Mouse (Mus musculus) hindbrain, embryonic 14.5 days (tissue): ENCODE results near the gene Pitpnc1. TPM values are rescaled to one million over a fixed set of nuclear protein-coding genes. Genes with fewer than 3 reads are reported as not detected.

Source experiments
- ATAC-seq: fragments of 200-750 bp; cut with Nextera tagmentation; 2 replicates; pipeline ENCODE4 v1.8.0; 2017; ENCODE audit warnings: moderate number of reproducible peaks, mild to moderate bottlenecking, moderate TSS enrichment, moderate library complexity; ENCODE audit not compliant: low FRiP score
- DNase-seq: peaks from one replicate; pipeline ENCODE4 v3.0.0-alpha.2; 2015; ENCODE audit warnings: low spot score
- H3K27ac ChIP-seq: fragments of 300-500 bp; sonication (generic); 2 replicates; pipeline ENCODE4 v1.5.1; 2014; ENCODE audit warnings: mild to moderate bottlenecking, moderate library complexity
- H3K27me3 ChIP-seq: fragments of 300-500 bp; sonication (generic); 2 replicates; pipeline ENCODE4 v1.6.1; 2014; ENCODE audit warnings: mild to moderate bottlenecking, low read length, mixed read lengths; ENCODE audit not compliant: control insufficient read depth, insufficient read depth
- H3K36me3 ChIP-seq: fragments of 300-500 bp; sonication (generic); replicated peaks from 2 replicates; pipeline ENCODE4 v1.6.1; 2014; ENCODE audit not compliant: control insufficient read depth, insufficient read depth
- H3K4me1 ChIP-seq: fragments of 300-500 bp; sonication (generic); replicated peaks from 2 replicates; pipeline ENCODE4 v1.6.1; 2014; ENCODE audit warnings: antibody characterized with exemption, low read length, mixed read lengths; ENCODE audit not compliant: control insufficient read depth, insufficient read depth
- H3K4me2 ChIP-seq: fragments of 300-500 bp; sonication (generic); replicated peaks from 2 replicates; pipeline ENCODE4 v1.6.1; 2014; ENCODE audit warnings: mild to moderate bottlenecking, moderate library complexity
- H3K4me3 ChIP-seq: fragments of 300-500 bp; sonication (generic); replicated peaks from 2 replicates; pipeline ENCODE4 v1.5.1; 2014; ENCODE audit warnings: mild to moderate bottlenecking, low read length
- H3K9ac ChIP-seq: fragments of 300-500 bp; sonication (generic); 2 replicates; pipeline ENCODE4 v1.6.1; 2014
- H3K9me3 ChIP-seq: fragments of 300-500 bp; sonication (generic); 2 replicates; pipeline ENCODE4 v1.6.1; 2016; ENCODE audit warnings: low read length; ENCODE audit not compliant: control insufficient read depth
- WGBS: fragments of 180-500 bp; shearing (Covaris S2); extraction: QIAGEN DNeasy Blood & Tissue Kit; methylation state at CpG from one replicate; pipeline ENCODE4 v1.1.7; 2014; 5-methylcytosine and 5-hydroxymethylcytosine counted together
- polyA plus RNA-seq: library from polyadenylated mRNA; unstranded; fragments of >200 nt; fragmentation: Nextera tagmentation; extraction: Ambion mirVana; gene quantifications from 2 replicates; pipeline ENCODE4 v1.2.1, GENCODE M21; 2014

The Pitpnc1 gene
- polyA plus RNA-seq, 1 experiment from 2014 or later = 43.3 TPM

DNA sequence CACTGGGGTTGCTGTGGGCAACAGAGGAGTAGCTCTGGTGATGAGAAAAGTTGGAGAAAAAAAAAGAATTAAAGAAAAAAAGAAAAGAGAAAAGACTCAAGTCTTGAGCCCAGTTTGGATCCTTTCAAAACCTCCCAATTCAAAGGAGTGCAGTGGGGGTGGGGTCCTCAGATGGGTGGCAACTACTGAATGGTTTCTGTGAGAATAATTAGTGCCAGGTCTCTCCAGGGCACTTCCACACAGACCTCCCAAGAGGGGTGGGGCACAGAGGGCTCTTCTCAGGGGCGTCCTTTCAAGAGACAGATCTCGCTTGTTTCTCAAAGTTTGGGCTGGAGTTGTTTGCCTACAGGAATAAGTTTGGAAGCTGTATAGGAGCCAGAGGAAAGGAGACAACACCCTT is 80.0 kb downstream of the Pitpnc1 start:
- H3K9me3 ChIP-seq = no peaks in the 10 kb centered on the region
- no peaks in the 10 kb centered on the region for H3K27me3 ChIP-seq
- H3K4me1 ChIP-seq = 0 out of 2 replicates have a peak, but pooled peaks cover 4% of the 10 kb centered on the region
- DNase-seq (no peak), ATAC-seq (no peak)
- no peak overlapping the region for H3K9ac ChIP-seq
- H3K36me3 ChIP-seq = no peaks in the 10 kb centered on the region
- H3K4me2 ChIP-seq = no peak overlapping the region
- peak overlapping the region; percentile 41; the same call in 1 of the 2 replicates for H3K27ac ChIP-seq
- no peak overlapping the region for H3K4me3 ChIP-seq
- WGBS = 40% methylated on average over 2 of the region's 2 CpGs

- no peaks in the 10 kb centered on the region for H3K27me3 ChIP-seq
- no peak overlapping the region for H3K9ac ChIP-seq
- WGBS = 65% methylated on average over 10 of the region's 10 CpGs
- no peak overlapping the region for H3K4me3 ChIP-seq
- no peaks in the 10 kb centered on the region for H3K36me3 ChIP-seq
- no peak overlapping the region for H3K4me2 ChIP-seq
- 0 out of 2 replicates have a peak, but pooled peaks cover 4% of the 10 kb centered on the region for H3K4me1 ChIP-seq
- H3K27ac ChIP-seq = peak overlapping the region; percentile 4; the same call in 1 of the 2 replicates
- no peaks in the 10 kb centered on the region for H3K9me3 ChIP-seq
- ATAC-seq = no peak
- no peak for DNase-seq
Measured at GRCm38 (mm10) chr11:107390001-107390400, 80.5 kb downstream of the Pitpnc1 start.

DNA sequence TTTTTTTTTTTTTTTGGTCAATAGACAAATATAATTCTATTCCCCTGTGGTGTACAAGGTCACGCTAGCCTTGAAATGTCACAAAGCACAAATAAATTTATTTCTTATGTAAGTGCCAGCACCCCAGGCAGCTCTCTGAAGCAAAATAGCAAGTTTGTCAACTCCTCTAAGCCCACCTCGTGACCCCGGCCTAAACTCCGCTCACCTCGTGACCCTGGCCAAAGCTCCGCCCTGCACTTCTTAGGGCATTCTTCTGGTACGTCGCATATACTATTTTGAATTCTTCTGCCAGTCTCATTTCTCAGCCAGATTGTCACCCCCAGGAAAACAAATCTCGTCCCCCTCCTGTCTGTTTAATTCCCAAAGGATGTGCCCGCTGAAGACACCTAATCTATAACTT is 84.0 kb downstream of the Pitpnc1 start:
- H3K9ac ChIP-seq = no peak overlapping the region
- no peak overlapping the region for H3K27ac ChIP-seq
- DNase-seq (no peak), ATAC-seq (no peak)
- no peak overlapping the region for H3K4me2 ChIP-seq
- no peak overlapping the region for H3K4me3 ChIP-seq
- WGBS = 85% methylated on average over 10 of the region's 10 CpGs
- H3K4me1 ChIP-seq = peaks cover 4% of the 10 kb centered on the region; the same call in 1 of the 2 replicates
- no peaks in the 10 kb centered on the region for H3K36me3 ChIP-seq
- H3K27me3 ChIP-seq = no peaks in the 10 kb centered on the region
- no peaks in the 10 kb centered on the region for H3K9me3 ChIP-seq

DNA sequence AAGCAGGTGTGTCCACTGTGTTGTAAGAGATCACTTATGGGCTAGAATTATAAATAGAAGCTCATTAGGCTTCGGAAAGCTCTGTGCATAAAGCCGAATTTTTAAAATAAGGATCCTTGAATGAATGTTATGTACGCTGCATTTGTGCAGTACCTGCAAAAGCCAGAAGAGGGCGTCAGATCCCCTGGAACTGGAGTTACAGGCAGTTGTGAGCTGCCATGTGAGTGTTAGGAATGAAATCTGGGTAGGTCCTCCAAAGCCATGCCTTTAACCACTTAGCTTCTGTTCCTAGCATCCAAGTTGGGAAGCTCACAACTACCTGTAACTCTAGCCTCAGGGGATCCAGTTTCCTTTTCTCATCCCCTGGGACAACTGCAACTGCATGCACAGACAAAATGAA is 85.2 kb downstream of the Pitpnc1 start:
- DNase-seq (no peak), ATAC-seq (no peak)
- no peak overlapping the region for H3K9ac ChIP-seq
- no peak overlapping the region for H3K4me2 ChIP-seq
- H3K36me3 ChIP-seq = no peaks in the 10 kb centered on the region
- H3K27me3 ChIP-seq = no peaks in the 10 kb centered on the region
- H3K4me1 ChIP-seq = no peaks in the 10 kb centered on the region; the same call in 1 of the 2 replicates
- 73% methylated on average over 4 of the region's 4 CpGs for WGBS
- H3K27ac ChIP-seq = no peak overlapping the region
- no peaks in the 10 kb centered on the region for H3K9me3 ChIP-seq
- no peak overlapping the region for H3K4me3 ChIP-seq

DNA sequence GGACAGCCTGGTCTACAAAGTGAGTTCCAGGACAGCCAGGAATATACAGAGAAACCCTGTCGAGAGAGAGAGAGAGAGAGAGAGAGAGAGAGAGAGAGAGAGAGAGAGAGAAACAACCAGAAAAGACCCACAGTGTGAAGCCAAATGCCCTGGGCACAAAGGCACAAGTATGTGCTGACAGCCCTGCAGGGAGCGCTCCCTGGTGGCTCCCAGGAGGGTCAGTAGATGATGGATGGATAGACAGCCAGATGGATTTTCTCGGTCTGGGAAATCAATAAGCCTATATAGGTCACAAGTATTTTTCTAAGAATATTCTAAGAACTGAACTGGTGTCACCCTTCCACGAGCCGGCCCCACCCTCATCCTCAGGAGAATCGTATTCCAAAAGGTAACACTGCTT is 86.5 kb downstream of the Pitpnc1 start:
- no peak overlapping the region for H3K4me2 ChIP-seq
- ATAC-seq (no peak), DNase-seq (no peak)
- H3K9ac ChIP-seq = no peak overlapping the region
- no peak overlapping the region for H3K27ac ChIP-seq
- no peaks in the 10 kb centered on the region for H3K9me3 ChIP-seq
- H3K4me1 ChIP-seq = no peaks in the 10 kb centered on the region; the same call in 1 of the 2 replicates
- WGBS = 78% methylated on average over 6 of the region's 6 CpGs
- H3K27me3 ChIP-seq = no peaks in the 10 kb centered on the region
- no peaks in the 10 kb centered on the region for H3K36me3 ChIP-seq
- H3K4me3 ChIP-seq = no peak overlapping the region

GRCm38 (mm10) chr11:107379965-107380364 is 90.5 kb downstream of the Pitpnc1 start:
- Histone ChIP-seq H3K4me1 (peaks cover 13% of the 10 kb centered on the region), H3K4me3 (no peak overlapping the region), H3K9ac (no peak overlapping the region), H3K27ac (no peak overlapping the region; the same call in 1 of the 2 replicates), H3K36me3 (no peaks in the 10 kb centered on the region), H3K9me3 (no peaks in the 10 kb centered on the region), H3K4me2 (no peak overlapping the region), H3K27me3 (no peaks in the 10 kb centered on the region)
- 76% methylated on average over 9 of the region's 9 CpGs for WGBS
- DNase-seq = no peak
- no peak for ATAC-seq

DNA sequence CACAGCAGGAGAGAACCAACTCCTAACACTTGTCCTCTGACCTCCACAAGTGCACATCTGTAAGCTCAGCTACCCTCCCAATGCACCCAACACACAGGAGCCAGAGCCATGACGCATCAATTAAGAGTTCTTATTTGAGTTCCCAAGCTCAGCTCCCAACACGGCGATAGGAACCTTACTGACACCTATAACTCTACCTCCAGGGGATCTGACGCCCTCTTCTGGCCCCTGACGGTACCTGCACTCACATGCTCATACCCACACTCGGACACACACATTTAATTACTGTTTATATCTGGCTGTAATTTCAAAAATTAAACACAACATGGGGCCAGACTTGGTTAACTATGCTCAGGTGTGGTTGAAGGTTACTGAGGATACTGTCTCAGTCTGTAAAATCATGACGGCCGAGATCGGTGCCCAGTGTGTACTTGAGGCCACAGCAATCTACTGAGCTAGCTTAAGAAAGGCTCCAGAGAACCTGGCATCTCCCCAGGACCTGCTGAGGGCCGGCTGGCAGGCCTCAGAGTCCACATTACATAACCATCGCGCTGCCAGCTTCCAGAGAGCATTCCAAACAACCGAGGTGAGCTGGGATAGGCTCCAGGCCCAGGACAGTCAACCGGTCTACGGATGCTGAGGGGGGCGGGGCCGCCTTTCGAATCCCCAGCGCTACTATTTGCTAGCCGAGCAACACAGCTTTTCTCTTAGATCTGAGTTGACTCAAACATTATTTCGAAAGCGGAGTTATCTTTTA is 91.2 kb downstream of the Pitpnc1 start:
- H3K27me3 ChIP-seq = no peaks in the 10 kb centered on the region
- 84% methylated on average over 22 of the region's 22 CpGs for WGBS
- DNase-seq (peak; percentile 46), ATAC-seq (no peak)
- peaks cover 13% of the 10 kb centered on the region for H3K4me1 ChIP-seq
- H3K9me3 ChIP-seq = no peaks in the 10 kb centered on the region
- no peak overlapping the region for H3K4me3 ChIP-seq
- H3K4me2 ChIP-seq = no peak overlapping the region
- H3K27ac ChIP-seq = no peak overlapping the region
- no peak overlapping the region for H3K9ac ChIP-seq
- H3K36me3 ChIP-seq = no peaks in the 10 kb centered on the region

GRCm38 (mm10) chr11:107377326-107377725 is 93.2 kb downstream of the Pitpnc1 start:
- DNase-seq = no peak
- Histone ChIP-seq H3K4me1 (peaks cover 16% of the 10 kb centered on the region), H3K4me2 (no peak overlapping the region), H3K9ac (no peak overlapping the region), H3K9me3 (no peaks in the 10 kb centered on the region), H3K27ac (no peak overlapping the region), H3K36me3 (no peaks in the 10 kb centered on the region), H3K27me3 (no peaks in the 10 kb centered on the region), H3K4me3 (no peak overlapping the region)
- ATAC-seq = no peak
- 99% methylated on average over 6 of the region's 6 CpGs for WGBS

GRCm38 (mm10) chr11:107376272-107376671 is 94.2 kb downstream of the Pitpnc1 start:
- H3K36me3 ChIP-seq = no peaks in the 10 kb centered on the region
- H3K4me3 ChIP-seq = no peak overlapping the region
- WGBS = 48% methylated on average over 12 of the region's 12 CpGs
- H3K27me3 ChIP-seq = no peaks in the 10 kb centered on the region
- ATAC-seq (no peak), DNase-seq (no peak)
- no peaks in the 10 kb centered on the region for H3K9me3 ChIP-seq
- H3K4me1 ChIP-seq = peaks cover 16% of the 10 kb centered on the region
- no peak overlapping the region for H3K4me2 ChIP-seq
- H3K9ac ChIP-seq = no peak overlapping the region; the same call in 1 of the 2 replicates
- 0 out of 2 replicates have a peak overlapping the region, but pooled peaks have one; percentile 23 for H3K27ac ChIP-seq
